Mouse (Mus musculus) lung, postnatal 25 days (tissue): ENCODE measurements at regions not wholly inside any gene's neighbourhood (a gene's known extent, or its start where the extent isn't known, plus 50 kb on each side); places are given as distances from the start of the nearest gene placed in this dataset.
"Not testable (repeated sequence)": the region's sequence is repeated elsewhere in the genome, so short reads cannot be mapped to it uniquely, and the experiment has no call there.

Experiments
- DNase-seq: peaks from one replicate; pipeline ENCODE4 v3.0.0; 2022; ENCODE audit warnings: low spot score

DNA sequence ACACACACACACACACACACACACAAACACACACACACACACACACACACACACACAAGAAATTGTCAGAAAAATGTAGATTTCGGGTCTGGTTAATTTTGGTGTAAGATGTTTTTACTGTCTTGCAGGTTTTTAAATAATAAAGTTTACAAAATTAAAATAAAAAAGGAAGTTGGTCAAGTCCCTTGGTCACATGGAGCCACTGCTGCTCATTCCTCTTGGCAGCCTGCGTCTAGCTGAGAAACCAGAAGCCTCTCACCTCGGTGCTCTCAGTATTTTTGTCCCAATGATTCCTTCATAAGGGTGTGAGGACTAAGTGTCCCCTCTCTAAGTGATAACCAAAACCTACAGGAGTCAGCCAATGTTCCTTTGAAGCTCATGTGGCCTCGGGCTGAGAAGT, 76.8 kb upstream of the Smg1 start:
- DNase-seq, result no peak

DNA sequence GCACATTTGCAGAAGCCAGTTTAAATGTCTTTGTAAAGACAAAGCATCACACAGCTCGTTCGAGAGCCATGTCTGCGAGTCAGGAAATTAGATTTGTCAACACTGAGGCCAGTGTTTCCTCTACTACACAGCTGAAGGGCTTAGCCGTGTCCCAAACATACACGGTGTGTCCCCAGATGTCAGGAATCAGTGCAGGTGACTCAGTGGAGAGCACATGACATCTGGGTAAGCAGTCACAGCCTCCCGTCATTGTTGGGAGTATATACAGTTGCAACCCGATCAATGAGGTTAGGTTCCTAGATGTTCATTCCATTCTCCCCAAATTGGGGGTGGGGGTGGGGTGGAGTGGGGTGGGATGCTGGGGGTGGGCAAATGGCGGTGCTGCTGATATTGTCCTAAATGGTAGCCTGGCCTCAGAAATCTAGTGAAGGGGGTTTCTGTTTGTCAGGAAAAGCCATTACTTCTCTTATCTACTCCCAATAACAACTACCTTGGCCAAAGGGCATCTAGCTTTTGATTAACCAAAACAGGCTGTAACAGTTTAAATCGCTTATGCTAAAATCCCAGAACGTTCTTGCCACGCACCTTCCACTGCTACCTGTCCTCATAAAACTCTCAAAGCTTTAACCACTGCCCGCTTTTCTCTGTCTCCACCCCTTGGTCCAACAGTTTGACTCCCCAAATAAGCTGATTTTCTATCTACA, 75.1 kb upstream of the Smg1 start:
- no peak for DNase-seq

DNA sequence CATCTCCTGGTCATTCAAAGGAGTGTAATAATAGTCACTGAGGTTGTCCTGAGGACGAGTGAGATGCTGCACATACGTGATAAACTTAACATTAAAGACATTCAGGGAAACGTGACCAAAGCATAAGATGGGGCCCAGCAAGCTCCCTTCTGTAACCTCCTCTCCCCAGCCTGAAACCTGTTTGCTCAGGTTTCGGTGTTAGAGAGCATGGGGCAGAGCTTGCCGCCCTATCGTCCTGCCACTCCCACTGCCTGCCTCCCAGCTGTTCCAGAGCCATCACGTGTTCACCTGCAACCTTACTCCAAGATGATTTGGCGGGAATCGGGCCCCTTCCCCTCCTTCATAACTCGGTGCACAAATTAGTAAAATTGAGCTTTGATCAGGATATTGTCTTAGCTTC, 71.4 kb upstream of the Smg1 start:
- DNase-seq, result not testable (repeated sequence)

DNA sequence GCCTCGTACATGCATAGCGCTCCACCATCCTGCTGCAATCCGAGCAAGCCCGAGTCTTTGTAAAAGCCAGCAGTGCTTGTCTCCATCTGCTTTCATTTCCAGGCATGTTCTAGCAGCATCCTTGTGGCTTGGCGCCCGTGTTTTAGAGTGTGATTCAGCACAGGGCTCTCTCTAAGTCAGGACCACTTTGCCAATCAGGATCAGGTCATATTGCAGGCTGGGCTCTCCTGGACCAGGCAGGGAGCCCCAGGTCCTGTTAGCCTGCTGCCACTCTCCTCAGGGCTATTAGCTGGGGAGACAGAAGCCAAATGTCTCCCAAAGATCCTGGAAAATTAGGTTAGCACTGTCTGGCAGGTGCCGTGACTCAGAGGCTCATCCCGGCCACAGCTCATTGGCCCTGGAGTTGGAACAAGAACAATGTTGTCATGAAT, 70.8 kb upstream of the Smg1 start:
- DNase-seq, result no peak

DNA sequence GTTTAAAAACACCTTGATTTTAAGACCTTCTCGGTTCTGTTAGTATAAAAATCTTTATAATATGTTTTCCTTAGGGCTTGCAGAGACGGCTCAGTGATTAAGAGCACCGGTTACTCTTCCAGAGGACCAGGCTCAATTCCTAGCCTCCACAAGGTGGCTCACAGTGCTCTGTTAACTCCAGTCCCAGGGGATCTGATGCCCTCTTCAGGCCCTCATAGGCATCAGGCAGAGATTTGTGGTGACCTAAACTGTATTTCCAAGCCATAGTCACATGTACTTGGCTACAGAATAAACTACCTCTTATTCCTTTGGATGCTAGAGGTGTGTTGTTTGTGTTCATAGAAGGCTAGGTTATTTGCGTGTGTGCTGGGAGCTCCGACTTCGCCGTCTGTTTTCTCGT, 70.3 kb upstream of the Smg1 start:
- DNase-seq, result no peak

DNA sequence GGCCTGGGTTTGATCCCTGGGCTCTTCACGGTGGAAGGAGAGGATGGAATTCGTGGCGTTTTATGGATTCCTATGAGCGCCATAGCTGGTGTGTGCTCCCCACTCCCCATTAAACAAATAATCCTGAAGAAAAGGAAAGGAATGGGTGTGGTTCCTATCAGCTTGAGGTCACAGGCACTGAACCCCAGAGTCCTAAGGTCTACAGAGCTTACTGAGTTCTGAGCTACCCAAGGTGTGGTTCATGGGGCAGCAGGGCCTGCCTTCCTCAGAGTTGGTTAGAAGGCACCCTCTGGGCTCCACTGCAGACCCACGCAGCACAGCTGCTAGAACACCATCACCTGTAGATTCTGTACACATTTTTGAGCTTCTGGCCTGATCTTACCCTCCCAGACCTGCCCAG, 66.3 kb upstream of the Smg1 start:
- DNase-seq, result no peak

DNA sequence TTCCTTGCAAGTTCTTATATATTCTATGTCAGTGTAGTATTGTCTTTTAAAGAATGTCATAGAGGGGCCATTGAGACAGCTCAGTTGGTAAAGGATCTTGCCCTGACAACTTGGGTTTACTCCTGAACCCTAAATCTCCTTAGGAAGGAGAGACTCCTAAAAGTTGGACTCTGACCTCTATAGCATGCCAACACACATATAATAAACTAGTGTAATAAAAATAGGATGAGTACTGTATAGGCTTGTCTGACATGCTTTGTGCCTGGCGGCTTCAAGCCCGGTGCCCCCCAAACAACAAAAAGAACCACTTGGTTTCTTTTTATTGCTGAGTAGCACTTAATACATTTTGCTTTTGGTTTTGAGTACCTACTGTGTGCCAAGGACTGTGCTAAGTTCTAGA, 65.4 kb upstream of the Smg1 start:
- DNase-seq, result no peak

DNA sequence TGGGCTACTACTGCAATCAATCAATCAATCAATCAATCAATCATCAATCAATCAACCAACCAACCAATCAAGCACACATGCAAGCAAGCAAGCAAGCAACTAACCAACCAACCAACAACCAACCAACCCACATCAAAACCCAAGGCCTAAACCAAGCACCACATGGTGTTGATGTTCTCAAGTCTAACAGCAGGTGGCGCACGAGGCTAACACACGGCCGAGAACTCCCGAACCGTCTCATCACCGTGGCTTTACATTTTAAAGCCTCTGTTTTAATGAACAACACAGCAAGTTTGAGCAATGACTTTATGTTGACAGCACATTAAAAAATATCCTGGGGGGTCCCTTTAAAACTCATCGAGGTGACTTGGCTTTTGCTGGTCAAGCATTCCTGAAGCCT, 61.3 kb upstream of the Smg1 start:
- DNase-seq, result peak; percentile 70

DNA sequence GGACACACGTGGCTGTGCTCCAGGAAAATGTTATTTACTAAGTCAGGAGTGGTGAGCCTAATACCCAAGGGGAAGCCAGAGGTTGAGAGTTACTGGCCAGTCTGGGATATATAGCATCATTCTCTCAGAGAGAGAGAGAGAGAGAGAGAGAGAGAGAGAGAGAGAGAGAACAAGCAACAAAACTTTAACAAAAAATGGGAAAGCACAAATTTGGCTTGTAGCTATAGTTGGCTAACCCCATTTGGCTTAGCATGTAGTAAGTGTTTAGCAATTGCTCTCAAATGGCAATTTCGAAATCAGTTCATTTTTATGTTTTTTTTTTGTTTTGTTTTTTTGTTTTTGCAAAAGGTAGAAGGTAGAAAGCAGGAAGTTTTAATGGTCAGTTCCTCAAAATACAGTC, 60.9 kb upstream of the Smg1 start:
- DNase-seq, result no peak

DNA sequence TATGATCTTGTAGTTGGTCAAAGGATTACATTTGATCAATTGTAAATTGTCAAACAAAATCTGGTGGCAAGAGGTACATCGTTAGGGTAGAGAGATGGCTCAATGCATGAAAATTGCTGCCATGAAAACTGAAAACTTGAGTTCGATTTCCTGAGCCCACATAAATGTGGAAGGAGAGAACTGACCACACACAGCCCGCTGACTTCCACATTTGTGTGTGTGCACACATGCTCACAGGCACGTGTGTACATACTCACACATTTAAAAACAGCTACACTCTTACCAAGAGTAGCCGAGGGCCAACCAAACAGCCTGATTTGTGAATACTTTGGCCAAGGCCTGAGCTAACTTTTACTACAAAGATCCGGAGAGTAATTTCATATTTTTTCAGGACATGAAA, 60.5 kb upstream of the Smg1 start:
- peak; percentile 1 for DNase-seq

DNA sequence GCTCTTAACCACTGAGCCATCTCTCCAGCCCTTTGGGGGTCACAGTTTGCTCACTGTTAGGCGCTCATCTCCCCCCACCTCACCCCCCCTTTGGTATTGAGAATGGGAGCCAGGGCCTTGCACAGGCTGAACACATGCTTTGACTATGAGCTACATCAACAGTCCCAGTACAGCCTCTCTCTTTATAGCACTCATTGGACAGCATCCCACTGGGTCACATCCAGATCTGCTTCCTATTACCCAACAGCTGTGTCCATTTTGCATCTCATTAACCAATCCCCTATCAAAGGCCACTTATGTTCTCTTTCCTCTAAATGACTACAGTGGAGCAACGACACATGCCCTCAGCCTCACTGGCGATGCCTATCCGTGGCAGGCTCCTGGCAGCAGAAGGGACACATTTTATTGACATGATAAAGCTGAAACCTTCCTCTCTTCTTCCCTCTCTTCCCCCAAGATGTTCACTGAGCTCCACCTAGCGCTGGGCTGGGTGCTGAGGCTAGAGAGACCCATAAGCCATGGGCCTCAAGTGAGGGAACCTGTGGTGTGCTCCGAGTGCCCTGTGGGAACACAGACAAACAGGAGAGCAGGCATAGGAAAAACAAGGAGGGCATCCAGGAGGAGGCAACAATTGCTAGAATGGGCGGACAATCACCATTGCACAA, 57.3 kb upstream of the Smg1 start:
- no peak for DNase-seq

DNA sequence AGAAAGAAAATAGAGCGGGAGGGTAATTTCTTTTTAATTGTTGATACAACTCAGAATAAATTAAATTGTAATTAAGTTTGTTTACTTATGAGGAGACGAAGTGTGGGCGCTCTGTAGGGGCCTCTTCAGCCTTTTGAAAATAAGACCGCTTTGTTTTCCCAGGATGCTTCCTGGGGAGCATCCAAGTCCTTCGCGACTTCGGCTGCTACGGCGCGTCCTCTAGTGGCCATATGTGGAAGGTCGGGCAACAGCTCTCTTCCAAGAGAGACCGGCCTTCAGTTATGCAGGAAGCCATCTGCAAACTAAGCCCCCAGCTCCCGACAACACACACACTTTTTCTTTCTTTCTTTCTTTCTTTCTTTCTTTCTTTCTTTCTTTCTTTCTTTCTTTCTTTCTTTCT, 54.1 kb upstream of the Smg1 start:
- DNase-seq, result peak; percentile 75

DNA sequence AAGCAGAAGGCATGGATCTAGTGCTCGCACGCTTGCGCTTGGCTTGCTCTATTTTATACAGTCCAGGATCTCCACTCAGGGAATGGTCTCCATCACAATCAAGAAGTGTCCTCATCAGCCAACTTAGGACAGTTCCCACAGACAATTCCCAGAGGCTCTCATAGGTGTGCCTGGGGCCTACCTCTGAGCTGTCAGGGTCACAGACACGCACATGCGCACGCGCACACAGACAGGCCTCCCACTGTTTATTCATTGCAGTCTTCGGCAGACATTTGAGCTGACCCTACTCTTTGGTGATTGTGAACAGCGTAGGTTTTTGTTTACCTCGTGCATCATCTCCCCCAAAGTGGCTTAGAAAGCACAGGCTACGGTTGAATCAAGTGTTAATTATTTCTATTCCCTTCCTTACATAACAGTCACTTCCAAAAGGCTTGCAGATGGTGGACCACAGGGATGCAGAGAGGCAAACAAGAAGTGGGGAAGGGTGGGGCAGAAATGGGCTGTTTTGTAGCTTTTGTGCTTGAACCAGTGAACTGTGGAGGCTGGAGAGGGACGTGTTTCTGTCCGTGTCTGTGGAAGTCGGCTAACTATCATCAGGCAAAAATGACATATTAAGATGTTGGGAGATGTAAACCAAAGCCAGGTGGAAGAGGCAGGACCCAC, 53.5 kb upstream of the Smg1 start:
- DNase-seq, result no peak

DNA sequence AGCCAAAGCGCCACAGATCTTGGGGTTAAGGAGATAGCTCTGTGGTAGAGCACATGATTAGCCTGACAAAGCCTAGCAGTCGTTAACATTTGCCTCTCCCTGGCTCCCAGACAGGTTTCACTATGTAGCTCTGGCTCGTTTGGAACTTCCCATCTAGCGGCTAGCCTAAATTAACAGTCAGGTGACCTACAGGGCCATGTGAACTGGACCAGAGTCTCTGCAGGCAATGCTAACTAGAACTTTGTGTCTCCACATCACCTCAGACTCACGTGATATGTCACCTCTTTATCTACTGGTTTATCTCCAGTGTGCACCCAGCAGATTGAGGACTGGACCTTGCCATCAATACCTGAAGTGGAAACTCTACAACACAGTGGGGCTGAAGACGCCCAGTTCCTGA, 52.4 kb upstream of the Smg1 start:
- no peak for DNase-seq

DNA sequence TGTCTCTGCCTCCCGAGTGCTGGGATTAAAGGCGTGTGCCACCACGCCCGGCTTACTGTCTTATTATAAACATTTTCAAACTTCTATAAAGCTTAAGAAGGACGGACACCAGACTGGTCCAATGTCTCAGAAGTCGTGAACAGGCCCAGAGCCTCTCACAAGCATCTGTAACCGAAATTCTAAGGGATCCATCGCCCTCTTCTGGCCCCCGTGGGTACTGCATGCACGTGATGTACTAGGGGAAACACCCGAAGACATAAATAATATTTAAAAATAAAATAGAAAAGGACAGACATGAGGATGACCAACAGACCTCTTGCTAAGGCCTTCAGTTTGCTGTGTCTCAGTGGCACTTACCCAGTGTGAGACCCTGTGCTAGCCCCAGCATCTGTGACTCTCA, 51.8 kb upstream of the Smg1 start:
- no peak for DNase-seq

DNA sequence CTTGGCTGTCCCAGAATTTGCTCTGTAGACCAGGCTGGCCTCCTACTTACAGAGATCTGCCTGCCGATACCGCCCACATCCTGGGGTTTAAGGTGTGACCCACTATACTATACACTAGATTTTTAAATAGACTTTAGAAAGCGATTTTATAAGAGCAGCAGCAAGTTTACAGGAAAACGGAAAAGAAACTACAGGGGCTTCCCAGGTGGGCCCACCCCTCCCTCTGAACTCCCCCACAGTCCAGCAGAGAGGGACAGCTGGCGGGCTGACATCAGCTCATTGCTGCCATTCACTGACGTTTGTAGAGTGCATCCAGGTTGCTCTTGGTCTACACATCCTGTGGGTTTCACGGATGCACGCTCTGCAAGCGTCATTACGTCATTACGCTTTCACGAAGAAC, 51.2 kb upstream of the Smg1 start:
- no peak for DNase-seq
